Mouse (Mus musculus) 3134 (cell line): ENCODE data around the gene Slc41a2.
"Not testable (repeated sequence)": the region's sequence is repeated elsewhere in the genome, so short reads cannot be mapped to it uniquely, and the experiment has no call there.

Experiments
- DNase-seq: peaks from one replicate; pipeline ENCODE4 v3.0.0-alpha.2; 2011; ENCODE audit warnings: low spot score; ENCODE audit not compliant: insufficient read length; ENCODE audit errors: extremely low read depth

Slc41a2 gene

GRCm38 (mm10) chr10:83337159-83337951 is at the start of gene Slc41a2:
Gene Slc41a2 (minus strand): TSS chr10:83337882.
- DNase-seq, result peak; percentile 94

- no peak for DNase-seq
These were observed 47.7 kb upstream of the Slc41a2 start for GRCm38 (mm10) chr10:83385330-83385910.

GRCm38 (mm10) chr10:83384456-83385215 is 47.0 kb upstream of the Slc41a2 start:
- no peak for DNase-seq

GRCm38 (mm10) chr10:83383863-83384262 is 46.2 kb upstream of the Slc41a2 start:
- no peak for DNase-seq

GRCm38 (mm10) chr10:83382988-83383387 is 45.3 kb upstream of the Slc41a2 start:
- no peak for DNase-seq

- no peak for DNase-seq
These were observed 44.8 kb upstream of the Slc41a2 start for GRCm38 (mm10) chr10:83382528-83382927.

- no peak for DNase-seq
These were observed 42.8 kb upstream of the Slc41a2 start for GRCm38 (mm10) chr10:83380501-83380900.

GRCm38 (mm10) chr10:83378083-83378833 is 40.6 kb upstream of the Slc41a2 start:
- no peak for DNase-seq

- DNase-seq, result no peak
These were observed 39.4 kb upstream of the Slc41a2 start for GRCm38 (mm10) chr10:83376911-83377682.

- DNase-seq, result not testable (repeated sequence)
These were observed 37.8 kb upstream of the Slc41a2 start for GRCm38 (mm10) chr10:83375458-83375857.

GRCm38 (mm10) chr10:83374045-83374656 is 36.5 kb upstream of the Slc41a2 start:
- no peak for DNase-seq

- DNase-seq, result no peak
These were observed 31.2 kb upstream of the Slc41a2 start for GRCm38 (mm10) chr10:83368918-83369317.

GRCm38 (mm10) chr10:83363451-83363850 is 25.8 kb upstream of the Slc41a2 start:
- DNase-seq, result no peak

GRCm38 (mm10) chr10:83361643-83362382 is 24.1 kb upstream of the Slc41a2 start:
- DNase-seq, result peak; percentile 30

- DNase-seq, result no peak
These were observed 22.7 kb upstream of the Slc41a2 start for GRCm38 (mm10) chr10:83360356-83360755.

GRCm38 (mm10) chr10:83359956-83360355 is 22.3 kb upstream of the Slc41a2 start, which contains the start of gene D10Wsu102e:
Gene D10Wsu102e (plus strand): TSS chr10:83360221.
- peak; percentile 98 for DNase-seq

- no peak for DNase-seq
These were observed 21.8 kb upstream of the Slc41a2 start for GRCm38 (mm10) chr10:83359451-83359850.

GRCm38 (mm10) chr10:83356416-83356815 is 18.7 kb upstream of the Slc41a2 start:
- DNase-seq, result no peak

- DNase-seq, result no peak
These were observed 16.6 kb upstream of the Slc41a2 start for GRCm38 (mm10) chr10:83354333-83354719.
